Mouse (Mus musculus) adrenal gland (tissue): ENCODE data around the gene Parp1.
"Not testable (repeated sequence)": the region's sequence is repeated elsewhere in the genome, so short reads cannot be mapped to it uniquely, and the experiment has no call there.

Experiments used
- intact Hi-C: fragments of 180-260 bp; cut with DNase I; formaldehyde crosslinking; loops from one replicate; pipeline ENCODE4 v1.15.1; 2025
- microRNA-seq, 2 experiments: library from miRNA; unstranded; fragments of <30 nt; microRNA quantifications; one replicate each; pipeline ENCODE4; 2019

The Parp1 gene

GRCm38 (mm10) chr1:180622389-180622788 is 53.7 kb downstream of the Parp1 start:
- intact Hi-C loops: no loop called here

GRCm38 (mm10) chr1:180623911-180624310 is 55.2 kb downstream of the Parp1 start:
- intact Hi-C loops: no loop called here

GRCm38 (mm10) chr1:180626141-180626540 is 57.4 kb downstream of the Parp1 start:
- intact Hi-C loops: no loop called here

GRCm38 (mm10) chr1:180637796-180638195 is 69.1 kb downstream of the Parp1 start:
- intact Hi-C loops: not testable (repeated sequence)

- intact Hi-C loops: no loop called here
These were observed 71.0 kb downstream of the Parp1 start for GRCm38 (mm10) chr1:180639416-180640401.

- intact Hi-C loops: no loop called here
These were observed 71.9 kb downstream of the Parp1 start for GRCm38 (mm10) chr1:180640605-180641125.

GRCm38 (mm10) chr1:180641137-180641517 is 72.4 kb downstream of the Parp1 start, which contains the start of gene Lin9:
Gene Lin9, plus strand, starts transcription at chr1:180641150.
- intact Hi-C loops: no loop called here

- intact Hi-C loops: no loop called here
These were observed 72.9 kb downstream of the Parp1 start for GRCm38 (mm10) chr1:180641518-180642227.

GRCm38 (mm10) chr1:180642228-180642564 is 73.5 kb downstream of the Parp1 start:
- intact Hi-C loops: no loop called here

Small RNA genes within 50 kb of the gene (microRNA-seq; reads per million reads assigned to microRNA genes)
- 0.46 to 0.62 reads per million in 2 experiments for gene Mir6904
